In genomic region chr13:45871554-45871953, GRCm38 (mm10) we compare ENCODE assay signal across 10 mouse cellular contexts.
DNase-seq lines count a peak whose midpoint lies in the region; ATAC-seq and TF ChIP-seq lines count a peak whose summit lies in the region.
"Had no signal": no experiment of that assay in that cellular context is flagged by ENCODE, and none has a peak within 500 bp of the region (broad histone marks: within the 10 kb centered on the region; RNA-seq: fewer than 3 reads in every experiment).

No protein-coding gene starts in this region.

- TF ChIP-seq POLR2A in myocyte (IDR thresholded peaks at IDR 0.05; ENCODE audit: insufficient read length, low read depth): no peak

- no peaks in the 10 kb centered on the region for H3K27me3 ChIP-seq in heart, embryonic 15.5 days
- no peaks in the 10 kb centered on the region for H3K27me3 ChIP-seq in embryonic facial prominence, embryonic 14.5 days (replicated peaks; ENCODE audit: control insufficient read depth, insufficient read depth, low read length)
- H3K27me3 ChIP-seq in myocyte (ENCODE audit: control insufficient read depth, insufficient read depth, insufficient read length): no peaks in the 10 kb centered on the region
- H3K27me3 ChIP-seq: limb, embryonic 13.5 days had no signal

- no peaks in the 10 kb centered on the region for H3K9me3 ChIP-seq in heart, embryonic 15.5 days (replicated peaks)
- no peaks in the 10 kb centered on the region for H3K9me3 ChIP-seq in embryonic facial prominence, embryonic 14.5 days (ENCODE audit: control insufficient read depth, low read length)
- H3K9me3 ChIP-seq: limb, embryonic 13.5 days had no signal

- no peak overlapping the region for H3K4me3 ChIP-seq in heart, embryonic 15.5 days
- H3K4me3 ChIP-seq in embryonic facial prominence, embryonic 14.5 days (ENCODE audit: low read depth, low read length): no peak overlapping the region
- peak overlapping the region; percentile 2 for H3K4me3 ChIP-seq in myocyte
- H3K4me3 ChIP-seq: limb, embryonic 13.5 days had no signal

- H3K79me2 ChIP-seq in myocyte (ENCODE audit: control insufficient read depth, insufficient read depth): no peaks in the 10 kb centered on the region

- H3ac ChIP-seq in myocyte (ENCODE audit: control insufficient read depth, insufficient read length): no peak overlapping the region

- no peak overlapping the region for H3K9ac ChIP-seq in heart, embryonic 15.5 days
- H3K9ac ChIP-seq in embryonic facial prominence, embryonic 14.5 days (ENCODE audit: low read depth, low read length): no peak overlapping the region
- H3K9ac ChIP-seq: limb, embryonic 13.5 days had no signal

- peak overlapping the region; percentile 1; the same call in 1 of the 2 replicates for H3K4me2 ChIP-seq in heart, embryonic 15.5 days
- H3K4me2 ChIP-seq in embryonic facial prominence, embryonic 14.5 days (ENCODE audit: low read depth, low read length): peak overlapping the region; percentile 33; the same call in 1 of the 2 replicates
- H3K4me2 ChIP-seq in myocyte (ENCODE audit: low read depth): peak overlapping the region; percentile 82
- H3K4me2 ChIP-seq: limb, embryonic 13.5 days had no signal

- no peak for ATAC-seq in heart, embryonic 15.5 days (replicated peaks; ENCODE audit: insufficient number of reproducible peaks, insufficient read depth, low FRiP score, low read depth)
- peak; percentile 38 for ATAC-seq in CD4-positive, CD25-positive, alpha-beta regulatory T cell, adult 4 months
- no peak for ATAC-seq in embryonic facial prominence, embryonic 14.5 days (ENCODE audit: low read depth)

- 0 out of 2 replicates have a peak overlapping the region, but pooled peaks have one; percentile 8 for H3K27ac ChIP-seq in heart, embryonic 15.5 days
- peak overlapping the region; percentile 39; the same call in 1 of the 2 replicates for H3K27ac ChIP-seq in embryonic facial prominence, embryonic 14.5 days (replicated peaks; ENCODE audit: low read depth, low read length)
- H3K27ac ChIP-seq: limb, embryonic 13.5 days had no signal

- DNase-seq in heart, adult 9 months (ENCODE audit: low spot score in 2 of 2): no peak
- no peak for DNase-seq in embryonic facial prominence, embryonic 14.5 days (ENCODE audit: low spot score)
- no peak for DNase-seq in urinary bladder, postnatal 36 days (ENCODE audit: low spot score in 2 of 2)
- DNase-seq in ovary, postnatal 10 days (ENCODE audit: low spot score): no peak
- no peak for DNase-seq in urinary bladder, adult 18-20 months (ENCODE audit: low spot score in 2 of 2)
- DNase-seq: heart, postnatal 4 days had no signal

- peaks cover 4% of the 10 kb centered on the region; the same call in 1 of the 2 replicates for H3K4me1 ChIP-seq in heart, embryonic 15.5 days (replicated peaks)
- peaks cover 12% of the 10 kb centered on the region; the same call in 1 of the 2 replicates for H3K4me1 ChIP-seq in embryonic facial prominence, embryonic 14.5 days (ENCODE audit: control insufficient read depth, insufficient read depth, low read length)

- no peaks in the 10 kb centered on the region for H3K36me3 ChIP-seq in heart, embryonic 15.5 days
- no peaks in the 10 kb centered on the region for H3K36me3 ChIP-seq in embryonic facial prominence, embryonic 14.5 days (ENCODE audit: control insufficient read depth, insufficient read depth, low read length)
- H3K36me3 ChIP-seq in myocyte (ENCODE audit: control insufficient read depth, insufficient read depth): peaks cover 4% of the 10 kb centered on the region
- H3K36me3 ChIP-seq: limb, embryonic 13.5 days had no signal

- 66% methylated on average over 7 of the region's 7 CpGs for WGBS in heart, embryonic 15.5 days
- 20% methylated on average over 7 of the region's 7 CpGs for WGBS in embryonic facial prominence, embryonic 14.5 days

TF ChIP-seq in myocyte, 11 proteins besides CTCF, POLR2A, EP300 and RAD21:
- TF ChIP-seq MAX (IDR thresholded peaks at IDR 0.05; ENCODE audit: low read depth): no peak
TF ChIP-seq in myocyte: peak in this region for 0.

Comparison
In these comparisons a context has a peak if more than half of its experiments do, and no peak if none do; other contexts are left out.
1. H3K4me2 ChIP-seq: peak in every context shown above with its lines; median percentile 82 in myocyte; 33 in embryonic facial prominence, embryonic 14.5 days; 1 in heart, embryonic 15.5 days.